Mouse (Mus musculus): Measurements from ENCODE around the gene Snd1. TPM values are rescaled to one million over a fixed set of nuclear protein-coding genes. Genes with fewer than 3 reads are reported as not detected.

Gene Snd1
- polyA plus RNA-seq, 1 experiment from 2014 or later: 128 TPM

DNA sequence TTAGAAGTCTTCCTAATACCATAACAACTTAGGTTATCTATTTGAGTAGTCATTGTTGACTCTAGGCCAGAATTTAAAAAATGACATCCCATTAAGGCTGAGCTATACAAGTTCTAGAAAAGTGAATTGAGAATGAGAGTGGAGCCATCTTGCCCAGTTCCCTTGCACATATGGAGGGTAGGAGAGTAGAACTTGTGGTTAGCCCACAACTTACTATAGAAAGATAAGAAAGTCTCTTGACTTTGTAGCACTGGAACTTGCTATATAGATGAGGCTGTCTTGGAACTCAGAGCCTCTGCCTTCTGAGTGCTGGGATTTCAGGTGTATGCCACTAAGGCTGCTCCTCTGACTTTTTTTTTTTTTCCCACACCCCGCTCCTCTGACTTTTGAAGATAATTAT, 46.5 kb downstream of the Snd1 start:
- H3K4me1 ChIP-seq (replicated peaks; ENCODE audit: control insufficient read depth, insufficient read depth, low read length): no peaks in the 10 kb centered on the region
- H3K4me3 ChIP-seq (ENCODE audit: low read length): no peak overlapping the region
- 91% methylated on average over 1 of the region's 1 CpGs for WGBS
- H3K9ac ChIP-seq (ENCODE audit: low read length): no peak overlapping the region
- H3K27ac ChIP-seq (ENCODE audit: low read length): no peak overlapping the region
- H3K36me3 ChIP-seq (ENCODE audit: control insufficient read depth, insufficient read depth, low read length): peaks cover 10% of the 10 kb centered on the region
- ATAC-seq (ENCODE audit: low read depth): no peak
- no peaks in the 10 kb centered on the region for H3K27me3 ChIP-seq (ENCODE audit: control insufficient read depth, insufficient read depth, low read depth, low read length)
- no peaks in the 10 kb centered on the region for H3K9me3 ChIP-seq (ENCODE audit: control insufficient read depth, low read length)
- H3K4me2 ChIP-seq (ENCODE audit: low read depth, low read length): no peak overlapping the region

DNA sequence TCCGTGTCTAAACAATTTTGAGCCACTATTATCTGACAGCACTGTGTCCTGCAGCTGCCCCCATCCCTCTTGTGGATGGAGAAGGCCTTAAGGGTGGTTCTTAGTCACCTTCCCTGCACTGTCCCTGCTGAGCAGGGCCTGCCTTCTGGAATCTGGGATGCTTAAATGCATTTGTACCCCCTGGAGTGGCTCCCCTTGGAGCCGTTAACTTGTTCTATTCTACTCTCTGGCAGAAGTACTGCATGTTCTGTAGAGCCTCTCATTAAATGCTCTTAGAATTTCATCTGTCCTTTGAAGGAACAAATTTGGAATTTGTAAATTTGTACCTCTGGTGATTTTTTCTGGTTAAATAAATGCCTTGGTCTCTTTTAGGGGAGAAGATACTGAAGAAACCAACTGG, 50.6 kb downstream of the Snd1 start:
- Histone ChIP-seq H3K9me3 (ENCODE audit: control insufficient read depth, low read length) (no peaks in the 10 kb centered on the region), H3K27me3 (ENCODE audit: control insufficient read depth, insufficient read depth, low read depth, low read length) (no peaks in the 10 kb centered on the region), H3K4me2 (ENCODE audit: low read depth, low read length) (no peak overlapping the region), H3K36me3 (ENCODE audit: control insufficient read depth, insufficient read depth, low read length) (peaks cover 36% of the 10 kb centered on the region), H3K27ac (ENCODE audit: low read length) (no peak overlapping the region), H3K9ac (ENCODE audit: low read length) (no peak overlapping the region), H3K4me1 (replicated peaks; ENCODE audit: control insufficient read depth, insufficient read depth, low read length) (no peaks in the 10 kb centered on the region), H3K4me3 (ENCODE audit: low read length) (no peak overlapping the region)
- WGBS: 76% methylated on average over 2 of the region's 2 CpGs
- ATAC-seq (ENCODE audit: low read depth): no peak

DNA sequence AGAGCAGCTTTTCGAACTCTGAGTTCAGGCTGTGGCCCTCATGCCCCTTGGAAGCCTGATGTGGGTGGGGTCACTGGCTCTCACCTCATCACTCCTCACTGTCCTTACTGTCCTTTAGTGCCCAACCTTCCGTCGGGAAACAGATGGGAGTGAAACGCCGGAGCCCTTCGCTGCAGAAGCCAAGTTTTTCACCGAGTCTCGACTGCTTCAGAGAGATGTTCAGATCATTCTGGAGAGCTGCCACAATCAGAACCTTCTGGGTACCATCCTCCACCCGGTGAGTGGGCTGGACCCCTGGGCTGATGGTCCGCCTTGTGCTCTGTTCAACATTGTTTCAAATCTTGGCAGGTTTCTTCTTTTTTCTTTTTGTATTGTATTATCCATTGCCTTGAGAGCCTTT, 52.5 kb downstream of the Snd1 start:
- Histone ChIP-seq H3K36me3 (ENCODE audit: control insufficient read depth, insufficient read depth, low read length) (peaks cover 42% of the 10 kb centered on the region), H3K27ac (ENCODE audit: low read length) (no peak overlapping the region), H3K4me1 (replicated peaks; ENCODE audit: control insufficient read depth, insufficient read depth, low read length) (no peaks in the 10 kb centered on the region), H3K4me3 (ENCODE audit: low read length) (no peak overlapping the region), H3K27me3 (ENCODE audit: control insufficient read depth, insufficient read depth, low read depth, low read length) (no peaks in the 10 kb centered on the region), H3K4me2 (ENCODE audit: low read depth, low read length) (no peak overlapping the region), H3K9me3 (ENCODE audit: control insufficient read depth, low read length) (no peaks in the 10 kb centered on the region), H3K9ac (ENCODE audit: low read length) (no peak overlapping the region)
- WGBS: 80% methylated on average over 10 of the region's 10 CpGs
- ATAC-seq (ENCODE audit: low read depth): no peak

DNA sequence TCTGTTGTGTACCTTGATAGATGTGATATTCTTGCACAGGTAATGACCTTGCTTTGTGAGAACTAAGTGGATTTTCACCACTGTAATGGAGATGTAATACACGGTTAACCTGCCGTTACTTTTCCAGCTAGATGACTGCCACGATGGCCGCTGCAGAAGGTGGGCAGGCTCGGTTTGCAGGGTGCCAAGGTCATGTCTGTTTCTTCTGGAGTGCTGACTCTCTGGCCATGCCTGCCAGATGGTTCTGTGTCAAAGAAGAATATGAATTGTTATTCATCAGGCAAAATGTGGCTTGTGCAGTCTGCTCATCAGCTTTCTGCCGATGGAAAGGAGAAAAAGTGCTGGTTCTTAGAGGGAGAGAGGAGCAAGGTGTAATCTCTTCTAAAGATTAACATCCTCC, 53.3 kb downstream of the Snd1 start:
- peaks cover 42% of the 10 kb centered on the region for H3K36me3 ChIP-seq (ENCODE audit: control insufficient read depth, insufficient read depth, low read length)
- no peaks in the 10 kb centered on the region for H3K27me3 ChIP-seq (ENCODE audit: control insufficient read depth, insufficient read depth, low read depth, low read length)
- no peaks in the 10 kb centered on the region for H3K9me3 ChIP-seq (ENCODE audit: control insufficient read depth, low read length)
- no peak overlapping the region for H3K4me3 ChIP-seq (ENCODE audit: low read length)
- no peak overlapping the region for H3K4me2 ChIP-seq (ENCODE audit: low read depth, low read length)
- WGBS: 88% methylated on average over 6 of the region's 6 CpGs
- ATAC-seq (ENCODE audit: low read depth): no peak
- H3K4me1 ChIP-seq (replicated peaks; ENCODE audit: control insufficient read depth, insufficient read depth, low read length): no peaks in the 10 kb centered on the region
- no peak overlapping the region for H3K27ac ChIP-seq (ENCODE audit: low read length)
- no peak overlapping the region for H3K9ac ChIP-seq (ENCODE audit: low read length)

DNA sequence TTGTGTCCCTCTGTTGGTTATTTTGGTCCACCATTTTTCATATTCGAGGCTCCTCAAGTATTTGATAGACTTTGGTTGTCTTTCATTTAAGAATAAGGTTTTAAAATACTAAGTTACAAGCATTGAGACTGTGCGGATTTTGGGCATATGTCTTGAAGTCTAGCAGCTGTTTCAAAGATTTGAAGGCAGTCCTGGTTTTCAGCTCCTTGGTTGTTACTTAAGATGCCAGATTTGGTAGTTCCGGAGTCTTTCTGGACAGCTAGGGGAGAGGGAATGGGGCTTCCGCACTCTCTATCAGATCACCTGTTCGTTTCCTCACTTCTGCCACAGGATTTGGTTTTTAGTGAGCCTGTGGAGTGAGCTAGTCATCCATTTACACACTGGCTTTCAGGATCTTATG, 61.5 kb downstream of the Snd1 start:
- ATAC-seq (ENCODE audit: low read depth): no peak
- Histone ChIP-seq H3K4me1 (replicated peaks; ENCODE audit: control insufficient read depth, insufficient read depth, low read length) (no peaks in the 10 kb centered on the region), H3K4me2 (ENCODE audit: low read depth, low read length) (no peak overlapping the region), H3K9ac (ENCODE audit: low read length) (no peak overlapping the region), H3K27me3 (ENCODE audit: control insufficient read depth, insufficient read depth, low read depth, low read length) (no peaks in the 10 kb centered on the region), H3K4me3 (ENCODE audit: low read length) (no peak overlapping the region), H3K27ac (ENCODE audit: low read length) (no peak overlapping the region), H3K36me3 (ENCODE audit: control insufficient read depth, insufficient read depth, low read length) (peaks cover 12% of the 10 kb centered on the region), H3K9me3 (ENCODE audit: control insufficient read depth, low read length) (no peaks in the 10 kb centered on the region)
- 94% methylated on average over 5 of the region's 5 CpGs for WGBS

DNA sequence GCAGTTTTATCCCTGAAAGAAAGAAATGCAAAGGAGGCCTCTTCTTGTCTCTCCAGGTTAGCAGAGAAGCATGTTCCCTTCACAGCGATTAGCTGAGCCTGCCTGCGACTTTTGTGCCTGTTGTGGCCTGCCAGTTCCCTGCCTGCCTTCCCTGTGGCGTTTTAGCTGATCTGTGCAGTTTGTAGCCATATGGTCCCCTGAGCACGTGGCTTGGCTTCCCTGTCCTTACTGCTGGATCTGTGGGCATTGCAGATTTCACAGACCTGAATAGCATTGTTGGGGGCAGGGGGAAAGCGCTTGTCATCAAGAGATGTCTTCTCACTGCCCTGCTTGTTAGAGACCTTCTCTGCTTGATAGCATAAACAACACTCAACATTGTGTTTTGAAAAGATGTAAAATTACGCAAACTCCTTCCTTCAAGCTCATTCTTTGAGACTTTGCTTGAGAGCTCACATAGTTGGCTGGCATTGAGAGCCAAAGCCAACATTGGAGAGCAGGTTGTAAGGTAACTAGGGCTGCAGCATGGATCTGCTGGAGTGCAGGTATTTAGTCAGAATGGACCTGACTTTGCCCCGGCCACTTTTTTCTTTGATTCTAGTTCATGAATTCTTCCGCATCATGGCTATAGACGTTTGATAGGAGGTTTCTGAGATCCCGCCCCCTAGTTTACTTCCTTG, 63.0 kb downstream of the Snd1 start:
- H3K4me2 ChIP-seq (ENCODE audit: low read depth, low read length): no peak overlapping the region
- no peaks in the 10 kb centered on the region for H3K27me3 ChIP-seq (ENCODE audit: control insufficient read depth, insufficient read depth, low read depth, low read length)
- no peaks in the 10 kb centered on the region for H3K9me3 ChIP-seq (ENCODE audit: control insufficient read depth, low read length)
- H3K4me1 ChIP-seq (replicated peaks; ENCODE audit: control insufficient read depth, insufficient read depth, low read length): no peaks in the 10 kb centered on the region
- ATAC-seq (ENCODE audit: low read depth): no peak
- WGBS: 75% methylated on average over 10 of the region's 10 CpGs
- H3K9ac ChIP-seq (ENCODE audit: low read length): no peak overlapping the region
- no peak overlapping the region for H3K4me3 ChIP-seq (ENCODE audit: low read length)
- H3K36me3 ChIP-seq (ENCODE audit: control insufficient read depth, insufficient read depth, low read length): peaks cover 12% of the 10 kb centered on the region
- no peak overlapping the region for H3K27ac ChIP-seq (ENCODE audit: low read length)

DNA sequence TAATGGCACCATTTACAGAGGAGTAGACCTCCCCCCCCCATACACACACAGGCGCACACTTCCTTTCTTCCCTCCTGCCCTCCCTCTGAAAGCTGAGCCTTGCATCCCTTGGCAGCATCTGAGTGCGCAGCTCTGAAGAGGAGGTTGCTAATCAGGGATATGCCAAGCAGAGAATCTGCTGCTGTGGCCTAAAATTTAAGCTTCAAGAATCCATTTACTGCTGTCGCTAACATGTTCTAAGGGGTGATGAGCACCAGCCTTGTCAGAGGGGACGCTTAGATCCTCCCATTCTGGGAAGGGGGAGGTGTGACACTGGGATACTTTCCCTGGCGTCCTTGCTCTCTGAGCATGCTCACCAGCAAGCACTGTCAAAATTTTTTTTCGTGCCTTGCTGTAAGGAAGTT, 67.4 kb downstream of the Snd1 start:
- no peak for ATAC-seq (ENCODE audit: low read depth)
- no peaks in the 10 kb centered on the region for H3K4me1 ChIP-seq (replicated peaks; ENCODE audit: control insufficient read depth, insufficient read depth, low read length)
- no peak overlapping the region for H3K27ac ChIP-seq (ENCODE audit: low read length)
- no peak overlapping the region for H3K9ac ChIP-seq (ENCODE audit: low read length)
- H3K27me3 ChIP-seq (ENCODE audit: control insufficient read depth, insufficient read depth, low read depth, low read length): no peaks in the 10 kb centered on the region
- no peak overlapping the region for H3K4me2 ChIP-seq (ENCODE audit: low read depth, low read length)
- no peaks in the 10 kb centered on the region for H3K9me3 ChIP-seq (ENCODE audit: control insufficient read depth, low read length)
- no peak overlapping the region for H3K4me3 ChIP-seq (ENCODE audit: low read length)
- WGBS: 78% methylated on average over 6 of the region's 6 CpGs
- H3K36me3 ChIP-seq (ENCODE audit: control insufficient read depth, insufficient read depth, low read length): peaks cover 14% of the 10 kb centered on the region

DNA sequence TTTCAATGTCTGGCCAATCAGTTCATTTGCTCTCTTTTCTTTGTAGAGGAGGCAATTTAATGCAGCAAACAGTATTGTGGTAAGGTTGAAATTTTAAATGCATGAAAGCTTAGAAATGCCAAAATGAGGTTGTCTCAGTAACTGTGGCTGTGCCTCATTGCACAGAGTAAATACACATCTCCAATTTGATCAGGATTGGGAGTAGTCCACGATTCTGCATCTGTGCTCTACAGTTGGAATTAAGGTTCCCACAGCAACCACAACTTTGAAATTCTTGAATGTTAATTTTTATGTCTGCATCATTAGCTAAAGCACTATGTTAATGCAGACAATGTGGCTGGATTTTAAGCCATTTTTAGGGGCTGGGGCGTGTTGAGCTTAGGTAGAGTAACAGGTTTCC, 72.0 kb downstream of the Snd1 start:
- WGBS: 76% methylated on average over 2 of the region's 2 CpGs
- Histone ChIP-seq H3K4me3 (ENCODE audit: low read length) (no peak overlapping the region), H3K36me3 (ENCODE audit: control insufficient read depth, insufficient read depth, low read length) (peaks cover 19% of the 10 kb centered on the region), H3K4me2 (ENCODE audit: low read depth, low read length) (no peak overlapping the region), H3K9ac (ENCODE audit: low read length) (no peak overlapping the region), H3K4me1 (replicated peaks; ENCODE audit: control insufficient read depth, insufficient read depth, low read length) (no peaks in the 10 kb centered on the region), H3K27me3 (ENCODE audit: control insufficient read depth, insufficient read depth, low read depth, low read length) (no peaks in the 10 kb centered on the region), H3K9me3 (ENCODE audit: control insufficient read depth, low read length) (no peaks in the 10 kb centered on the region), H3K27ac (ENCODE audit: low read length) (no peak overlapping the region)
- no peak for ATAC-seq (ENCODE audit: low read depth)

DNA sequence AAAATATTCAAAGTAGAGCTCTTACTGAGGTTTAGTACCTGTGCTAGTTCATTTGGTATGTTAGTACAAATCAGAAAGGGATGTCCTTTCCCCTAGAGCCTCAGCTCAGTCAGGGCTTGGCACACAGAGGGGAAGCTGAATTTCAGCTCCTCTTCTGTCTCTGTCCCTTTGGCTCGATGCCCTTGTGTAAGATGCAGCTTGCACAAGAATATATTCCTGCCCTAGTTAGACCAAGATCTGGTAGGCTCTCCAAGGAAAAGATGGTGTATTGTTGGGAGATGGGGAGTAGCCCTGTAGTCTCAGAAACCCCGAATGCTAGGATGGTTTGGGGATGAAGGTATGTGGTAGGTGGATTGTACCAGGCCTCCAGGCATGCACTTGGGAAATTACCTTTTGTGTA, 74.4 kb downstream of the Snd1 start:
- Histone ChIP-seq H3K4me2 (ENCODE audit: low read depth, low read length) (no peak overlapping the region), H3K4me1 (replicated peaks; ENCODE audit: control insufficient read depth, insufficient read depth, low read length) (no peaks in the 10 kb centered on the region), H3K4me3 (ENCODE audit: low read length) (no peak overlapping the region), H3K9ac (ENCODE audit: low read length) (no peak overlapping the region), H3K36me3 (ENCODE audit: control insufficient read depth, insufficient read depth, low read length) (peaks cover 19% of the 10 kb centered on the region), H3K27ac (ENCODE audit: low read length) (no peak overlapping the region), H3K27me3 (ENCODE audit: control insufficient read depth, insufficient read depth, low read depth, low read length) (no peaks in the 10 kb centered on the region), H3K9me3 (ENCODE audit: control insufficient read depth, low read length) (no peaks in the 10 kb centered on the region)
- no peak for ATAC-seq (ENCODE audit: low read depth)
- 85% methylated on average over 2 of the region's 2 CpGs for WGBS
